Mouse (Mus musculus) brown adipose tissue, adult 24 weeks (tissue): ENCODE measurements around the gene L2hgdh. TPM values are rescaled to one million over a fixed set of nuclear protein-coding genes. Genes with fewer than 3 reads are reported as not detected.

Experiments
- H3K27ac ChIP-seq: fragments of 200-500 bp; replicated peaks from 2 replicates; pipeline ENCODE4 v1.5.1; 2012; ENCODE audit warnings: low read depth, mild to moderate bottlenecking, low read length
- H3K4me1 ChIP-seq: fragments of 200-500 bp; 2 replicates; pipeline ENCODE4 v1.6.1; 2012; ENCODE audit warnings: low read length, mixed read lengths; ENCODE audit not compliant: control insufficient read depth, insufficient read depth, insufficient read length
- H3K4me3 ChIP-seq: fragments of 200-500 bp; 2 replicates; pipeline ENCODE4 v1.5.1; 2012; ENCODE audit warnings: low read depth, mild to moderate bottlenecking, low read length, moderate library complexity; ENCODE audit not compliant: insufficient read depth
- polyA plus RNA-seq: library from polyadenylated mRNA; stranded (reverse); fragments of >200 nt; gene quantifications from 2 replicates; pipeline ENCODE4 v1.2.4, GENCODE M21; 2012; ENCODE audit not compliant: missing spikeins, insufficient read depth, insufficient read length

The L2hgdh gene
- polyA plus RNA-seq: 17.0 and 17.7 TPM in 2 replicates

DNA sequence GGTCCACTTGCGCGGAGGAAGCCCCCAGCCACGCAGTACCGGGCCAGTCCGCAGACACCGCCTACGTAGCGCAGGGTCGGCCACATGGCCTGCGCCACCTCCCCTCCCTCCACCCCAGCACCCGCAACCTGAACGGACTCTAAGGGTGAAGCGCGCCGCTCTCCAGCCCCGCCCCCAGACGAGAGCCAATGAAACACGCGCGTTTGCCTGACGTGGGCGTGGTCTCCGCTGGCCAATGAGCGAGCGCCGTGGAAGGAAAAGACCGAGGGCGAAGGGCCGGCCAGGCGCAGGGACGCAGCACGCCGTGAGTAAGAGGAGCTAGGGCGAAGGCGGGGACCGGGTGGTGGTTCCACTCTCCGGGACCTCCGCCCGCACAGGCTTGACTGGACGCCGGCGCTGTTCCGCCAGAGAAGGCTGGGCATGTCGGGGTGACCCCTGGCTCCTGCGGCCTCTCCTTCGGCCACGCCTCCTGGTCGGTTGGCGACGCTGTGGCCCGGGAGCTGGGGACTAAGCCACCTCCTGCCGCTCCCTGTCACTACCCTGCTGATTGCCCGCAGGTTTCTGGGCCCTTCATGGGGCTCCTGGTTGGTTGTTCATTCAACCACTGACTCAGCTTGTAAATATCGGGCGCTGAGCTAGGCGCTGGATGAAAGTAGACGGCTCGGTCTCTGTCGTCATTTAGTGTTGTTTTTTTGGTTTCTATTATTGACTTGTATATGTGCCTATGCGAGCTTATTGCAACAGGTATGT is at the start of gene L2hgdh, which contains the start of gene Atp5s:
Gene L2hgdh, minus strand, starts transcription at position 163 of the 750 bp plus-strand sequence.
Gene Atp5s, plus strand, starts transcription at position 240 of the 750 bp plus-strand sequence.
- no peaks in the 10 kb centered on the region for H3K4me1 ChIP-seq

DNA sequence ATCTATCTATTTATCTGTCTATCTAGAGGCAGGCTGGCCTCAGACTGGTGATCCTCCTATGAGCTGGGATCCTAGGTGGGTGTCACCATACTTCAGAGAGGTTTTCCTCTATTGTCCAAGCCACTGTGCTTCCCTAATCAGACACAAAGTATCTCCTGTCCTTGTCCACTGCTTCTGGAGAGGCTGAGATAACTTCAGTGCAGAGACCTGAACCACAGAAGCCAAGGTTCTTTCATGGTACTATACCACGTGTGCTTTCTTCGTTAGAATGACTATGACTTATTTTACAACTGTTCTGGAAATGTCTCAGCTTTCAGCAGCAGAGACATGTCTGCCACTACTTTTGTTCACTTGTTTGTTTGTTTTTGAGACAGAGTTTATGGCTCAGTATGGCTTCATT is 44.2 kb upstream of the L2hgdh start:
- H3K4me1 ChIP-seq: peaks cover 9% of the 10 kb centered on the region; the same call in 1 of the 2 replicates
- no peak overlapping the region for H3K27ac ChIP-seq
- no peak overlapping the region for H3K4me3 ChIP-seq

More for the DNA sequence above, at the start of gene L2hgdh, which contains the start of gene Atp5s:
- Histone ChIP-seq H3K4me3 (peak within 1 kb of the TSS; percentile 84), H3K27ac (peak within 1 kb of the TSS; percentile 62)

DNA sequence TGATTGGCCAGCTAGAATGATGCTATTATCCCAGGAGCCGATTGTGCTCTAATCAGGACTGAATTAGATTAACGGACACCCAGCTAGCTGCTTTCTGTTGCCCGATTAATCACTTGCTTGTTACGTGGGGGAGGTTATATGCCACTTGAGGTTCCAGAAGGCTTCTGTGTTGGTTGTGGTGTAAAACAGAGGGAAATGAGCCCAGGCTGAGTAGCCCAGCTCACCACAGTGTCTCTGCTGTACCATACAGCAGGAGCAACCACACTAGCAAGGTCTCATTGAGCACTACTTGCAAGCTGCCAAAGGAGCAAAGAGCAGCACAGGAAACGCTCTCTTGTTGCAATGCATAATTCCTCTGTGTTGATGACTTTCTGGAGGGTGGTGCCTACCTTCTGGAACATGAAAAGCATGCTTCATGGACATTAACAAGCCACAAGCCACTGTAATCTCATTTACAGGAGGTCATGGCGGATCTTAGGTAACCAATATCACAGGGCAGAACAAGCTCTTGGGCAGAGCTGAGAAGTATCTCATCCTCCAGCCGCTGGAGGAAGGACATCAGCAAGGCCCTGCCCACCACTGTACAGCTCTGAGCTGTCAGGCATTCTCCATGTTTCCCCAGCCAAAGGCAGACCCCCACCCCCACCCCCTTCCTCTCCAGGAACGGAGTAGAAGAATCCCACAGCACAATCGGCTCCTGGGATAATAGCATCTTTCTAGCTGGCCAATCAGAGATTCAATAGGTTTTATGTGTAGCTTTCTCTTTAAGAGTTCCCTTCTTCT is 43.0 kb upstream of the L2hgdh start:
- Histone ChIP-seq H3K4me3 (no peak overlapping the region), H3K4me1 (peaks cover 7% of the 10 kb centered on the region; the same call in 1 of the 2 replicates), H3K27ac (no peak overlapping the region)

DNA sequence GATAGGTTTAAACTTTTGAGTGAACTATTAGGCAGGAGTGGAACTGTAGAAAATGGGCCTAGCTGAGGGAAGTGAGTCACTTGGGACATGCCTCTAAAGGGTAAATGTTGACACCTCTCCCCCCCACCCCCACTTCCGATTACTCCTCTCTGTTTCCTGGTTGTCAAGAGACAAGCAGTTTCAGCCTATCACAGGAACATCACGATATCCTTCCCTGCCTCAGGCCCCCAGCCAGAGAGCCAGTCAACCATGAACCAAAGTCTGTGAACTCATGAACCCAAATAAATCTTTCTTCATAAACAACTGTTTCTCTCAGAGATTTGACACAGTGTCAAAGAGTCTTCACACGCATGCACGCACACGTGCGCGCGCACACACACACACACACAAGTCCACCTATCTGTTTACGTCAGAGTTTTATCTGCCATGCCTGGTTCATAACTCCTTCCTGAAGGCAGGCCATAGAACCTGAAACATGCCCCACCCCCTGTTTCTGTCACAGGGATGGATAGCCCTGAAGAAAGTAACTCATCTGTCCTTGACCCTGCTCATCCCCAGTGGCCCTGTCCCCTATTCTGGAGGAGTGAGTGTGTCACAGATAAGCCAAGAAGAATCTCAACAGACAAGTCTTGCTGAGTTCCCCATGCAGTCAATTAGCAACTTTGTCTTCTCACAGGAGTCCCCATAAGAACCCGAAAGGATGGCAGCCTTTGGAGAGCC is 41.7 kb upstream of the L2hgdh start:
- no peak overlapping the region for H3K4me3 ChIP-seq
- no peak overlapping the region for H3K27ac ChIP-seq

DNA sequence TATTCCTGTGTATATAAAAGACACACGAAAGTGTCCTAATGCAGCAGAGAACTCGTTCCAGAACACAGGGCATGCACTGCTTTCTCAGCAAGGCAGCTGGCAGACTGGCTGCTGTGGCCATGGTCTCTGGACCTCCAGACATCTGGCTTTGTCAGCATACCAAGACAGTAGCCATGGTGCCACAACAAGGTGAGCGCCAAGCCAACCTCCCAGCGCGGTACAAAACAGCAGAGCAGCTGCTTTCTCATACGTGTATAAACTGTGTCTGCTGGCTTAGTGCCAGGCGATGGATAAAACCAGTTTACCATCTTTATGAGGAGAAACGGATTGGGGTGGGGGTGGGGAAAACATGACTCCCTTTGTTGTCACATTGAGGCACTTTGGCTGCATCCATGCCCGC is 40.9 kb upstream of the L2hgdh start:
- Histone ChIP-seq H3K27ac (no peak overlapping the region), H3K4me1 (peaks cover 7% of the 10 kb centered on the region; the same call in 1 of the 2 replicates), H3K4me3 (no peak overlapping the region)

More for the DNA sequence above, 41.7 kb upstream of the L2hgdh start:
- peaks cover 4% of the 10 kb centered on the region; the same call in 1 of the 2 replicates for H3K4me1 ChIP-seq

DNA sequence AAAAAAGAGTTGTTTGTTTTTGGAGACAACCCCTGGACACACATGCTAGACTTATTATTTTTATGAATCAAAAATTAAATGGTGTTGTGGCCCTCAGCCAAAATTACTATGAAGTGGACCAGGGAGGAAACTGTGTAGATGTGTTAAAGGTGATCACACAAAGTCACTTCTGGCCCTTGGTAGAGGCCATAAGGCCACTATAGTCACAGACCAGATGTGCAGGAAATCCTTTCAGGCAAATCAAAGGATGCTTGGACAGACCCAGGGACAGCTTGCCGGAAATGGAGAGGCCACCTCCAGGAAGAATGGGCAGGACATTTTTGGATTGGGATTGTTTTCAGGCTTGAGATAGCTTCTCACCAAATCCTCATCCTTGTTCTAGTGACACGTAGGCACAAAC is 36.9 kb upstream of the L2hgdh start:
- H3K27ac ChIP-seq: no peak overlapping the region

DNA sequence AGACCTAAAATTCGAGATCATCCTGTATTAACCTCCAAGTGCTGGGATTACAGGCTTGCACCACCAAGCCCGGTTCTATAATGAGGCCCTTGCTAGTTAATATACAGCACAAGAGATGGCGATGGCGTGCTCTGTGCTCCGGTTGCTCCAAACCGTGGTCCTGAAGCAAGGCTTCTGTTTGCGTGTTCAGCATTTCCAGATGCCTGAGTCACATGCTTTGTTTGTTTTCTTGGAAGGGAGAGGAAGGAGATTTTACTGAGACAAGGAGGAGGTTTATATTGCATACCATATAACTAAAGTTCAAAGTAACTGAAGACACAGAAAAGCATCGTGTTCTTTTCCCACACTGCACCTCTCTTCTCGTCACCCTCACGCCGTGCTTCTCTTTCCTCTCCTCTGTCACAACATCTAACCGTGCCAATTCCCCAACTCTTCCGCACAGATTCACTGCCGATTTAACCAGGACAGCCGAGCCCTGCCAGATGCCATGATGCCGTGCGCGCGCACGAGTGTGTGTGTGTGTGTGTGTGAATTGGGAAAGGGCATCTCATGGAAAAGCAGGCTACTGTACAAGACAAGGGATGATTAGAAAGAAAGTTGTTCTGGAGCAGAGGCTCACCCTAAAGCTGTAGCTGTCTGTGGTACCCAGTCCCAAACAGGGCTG is 36.2 kb upstream of the L2hgdh start:
- H3K27ac ChIP-seq: peak overlapping the region; percentile 90
- H3K4me1 ChIP-seq: peaks cover 17% of the 10 kb centered on the region; the same call in 1 of the 2 replicates
- H3K4me3 ChIP-seq: peak overlapping the region; percentile 28

More for the DNA sequence above, 36.9 kb upstream of the L2hgdh start:
- H3K4me3 ChIP-seq: no peak overlapping the region
- H3K4me1 ChIP-seq: peaks cover 17% of the 10 kb centered on the region; the same call in 1 of the 2 replicates

DNA sequence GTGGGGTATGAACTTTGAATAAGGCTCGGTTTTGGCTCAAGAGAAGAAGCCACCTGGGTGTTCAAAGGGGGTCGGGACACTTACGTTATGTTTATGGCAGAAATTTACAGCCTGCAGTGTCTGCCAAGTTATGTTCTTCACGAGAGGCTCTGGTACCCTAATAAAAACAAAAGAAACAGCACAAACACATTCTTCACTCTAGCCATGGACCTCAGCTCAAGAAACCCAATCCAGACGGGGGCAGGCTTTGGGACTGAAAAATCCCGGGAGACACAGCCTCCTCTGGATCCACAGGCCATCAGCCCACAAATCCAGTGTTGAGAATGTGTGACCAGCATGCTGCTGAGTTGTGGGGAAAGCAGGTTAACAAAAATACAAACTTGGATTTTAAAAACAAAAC is 35.3 kb upstream of the L2hgdh start:
- H3K4me1 ChIP-seq: peaks cover 17% of the 10 kb centered on the region; the same call in 1 of the 2 replicates
- H3K4me3 ChIP-seq: no peak overlapping the region
- H3K27ac ChIP-seq: no peak overlapping the region

DNA sequence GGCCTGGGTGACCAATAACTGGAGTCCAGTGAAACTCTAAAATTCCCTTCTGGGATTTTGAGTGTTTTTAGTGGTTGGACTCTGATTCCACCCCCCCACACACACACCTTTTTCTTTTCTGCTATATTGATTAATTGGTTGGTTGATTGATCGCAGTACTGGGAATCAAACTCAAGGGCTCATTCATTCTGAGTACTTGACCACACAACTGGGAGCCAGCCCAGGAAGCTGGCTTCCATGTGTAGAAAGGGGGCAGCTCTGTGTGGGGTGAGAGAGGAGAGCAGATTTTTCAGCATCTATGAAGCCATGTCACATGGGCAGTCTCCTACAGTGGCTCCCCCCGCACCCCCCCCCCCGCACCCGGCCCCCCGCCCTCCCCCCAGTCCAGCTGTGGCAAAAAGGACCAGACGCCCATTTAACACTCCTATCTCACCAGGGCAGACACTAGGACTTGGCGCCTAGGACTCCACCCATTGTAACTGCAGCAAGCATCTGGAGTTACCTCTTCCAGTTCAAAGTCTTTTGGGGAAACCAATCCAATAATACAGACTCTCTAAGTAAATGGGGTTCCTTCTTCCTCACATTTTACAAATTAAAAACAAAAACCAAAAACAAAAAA is 34.7 kb upstream of the L2hgdh start:
- peaks cover 17% of the 10 kb centered on the region; the same call in 1 of the 2 replicates for H3K4me1 ChIP-seq
- 0 out of 2 replicates have a peak overlapping the region, but pooled peaks have one; percentile 59 for H3K27ac ChIP-seq
- 0 out of 2 replicates have a peak overlapping the region, but pooled peaks have one; percentile 14 for H3K4me3 ChIP-seq

DNA sequence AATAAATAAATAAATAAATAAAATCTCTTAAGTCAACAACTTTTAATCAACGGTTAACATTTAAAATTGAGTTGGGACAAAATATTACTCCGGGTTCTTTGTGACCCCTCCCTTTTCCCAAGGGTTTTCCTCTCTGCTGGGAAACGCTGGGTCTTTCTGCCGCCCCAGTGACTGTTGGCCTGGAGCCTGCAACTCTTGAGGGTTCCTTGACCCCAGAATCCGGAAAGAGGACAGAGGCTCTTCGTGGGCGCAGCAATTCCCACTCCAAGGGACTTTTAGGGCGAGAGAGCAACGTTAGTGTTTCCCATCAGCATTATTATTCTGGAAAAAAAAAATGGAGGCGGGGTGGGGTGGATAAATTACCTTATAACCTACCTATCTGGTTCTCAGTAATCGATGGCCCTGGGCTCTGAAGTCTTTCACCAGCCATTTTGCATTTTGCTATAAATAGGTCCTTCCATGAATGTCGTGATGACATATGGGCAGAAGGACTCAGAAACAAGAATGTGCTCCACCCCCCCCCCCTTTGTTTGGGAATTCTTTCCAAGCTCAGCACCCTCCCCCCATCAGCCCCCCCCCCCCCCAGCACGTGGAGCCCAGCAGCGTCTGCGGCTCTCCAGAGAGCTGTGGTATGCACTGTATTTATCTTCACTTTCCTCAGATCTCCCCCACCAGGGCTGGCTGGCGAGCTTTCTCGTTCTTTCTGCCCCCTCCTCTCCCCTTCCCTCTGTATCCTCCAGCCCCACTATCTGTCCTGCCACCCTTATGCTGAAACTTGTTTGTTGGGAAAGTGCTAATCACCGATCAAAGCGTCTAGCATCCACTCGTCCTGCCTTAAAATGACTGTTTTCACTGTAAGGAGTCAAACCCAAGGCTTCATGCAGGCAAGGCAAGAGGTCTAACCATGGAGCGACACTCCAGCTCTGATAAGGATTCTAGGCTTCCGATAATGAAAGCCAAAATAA is 33.8 kb upstream of the L2hgdh start:
- Histone ChIP-seq H3K4me3 (peak overlapping the region; percentile 14), H3K27ac (peak overlapping the region; percentile 59), H3K4me1 (peaks cover 17% of the 10 kb centered on the region; the same call in 1 of the 2 replicates)

DNA sequence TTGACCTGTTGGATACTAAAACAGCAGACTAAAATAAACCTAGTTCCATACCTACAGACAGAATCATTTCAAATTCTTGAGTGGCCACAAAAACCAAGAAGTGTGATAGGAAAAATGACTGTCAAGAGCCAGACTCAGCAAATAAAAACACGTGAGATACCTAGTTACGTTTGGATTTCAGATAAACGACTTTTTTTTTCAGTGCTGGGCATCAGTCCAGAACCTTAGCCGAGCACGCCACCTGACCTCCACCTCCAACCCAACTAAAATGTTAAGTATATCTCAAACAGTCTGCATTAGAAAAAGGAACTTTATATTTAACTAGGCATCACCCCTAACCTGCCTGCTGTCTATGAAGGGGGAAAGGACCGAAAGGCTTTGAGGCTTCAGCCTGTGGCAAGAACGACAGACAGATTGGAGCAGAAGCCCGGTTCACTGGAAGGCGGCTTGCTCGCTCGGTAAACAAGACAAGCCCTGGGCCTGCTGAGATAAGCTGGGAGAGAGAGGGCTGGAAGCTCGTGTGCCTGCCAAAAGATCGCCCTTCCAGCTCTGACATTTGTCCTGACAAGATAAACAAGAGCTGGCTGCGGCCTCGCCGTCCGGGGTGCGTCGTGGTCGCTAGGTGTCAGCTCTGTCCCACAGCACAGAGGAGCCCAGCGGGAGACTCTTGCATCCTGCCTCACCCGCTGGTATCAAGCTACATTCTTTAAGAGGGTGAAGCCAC is 32.9 kb upstream of the L2hgdh start:
- Histone ChIP-seq H3K4me3 (peak overlapping the region; percentile 39), H3K4me1 (peaks cover 17% of the 10 kb centered on the region; the same call in 1 of the 2 replicates), H3K27ac (peak overlapping the region; percentile 61)

DNA sequence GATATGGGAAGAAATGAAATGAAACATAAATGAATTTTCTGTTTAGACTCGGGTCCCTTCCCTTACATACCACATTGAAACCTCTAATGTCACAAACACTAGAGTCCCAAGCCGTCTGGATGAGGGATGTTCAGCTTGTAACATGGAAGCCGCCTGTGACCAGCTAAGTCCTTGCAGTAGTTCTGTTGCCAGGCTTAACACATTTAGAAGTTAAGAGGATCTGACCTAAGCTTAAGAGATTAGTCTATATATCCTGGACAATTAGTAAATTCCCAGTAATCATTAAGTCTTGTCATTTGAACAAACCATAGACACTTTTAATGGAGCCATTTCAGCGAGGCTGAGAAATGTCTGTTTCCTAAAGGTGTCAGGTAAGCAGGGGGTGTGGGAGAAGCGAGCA is 31.3 kb upstream of the L2hgdh start:
- Histone ChIP-seq H3K4me3 (no peak overlapping the region), H3K4me1 (peaks cover 19% of the 10 kb centered on the region), H3K27ac (no peak overlapping the region)
